Mouse (Mus musculus) urinary bladder, postnatal 10 days (tissue): ENCODE data around the gene Igsf8.

Experiments used
- DNase-seq: peaks from one replicate; pipeline ENCODE4 v3.0.0; 2022; ENCODE audit warnings: low spot score

Igsf8 gene

GRCm38 (mm10) chr1:172273386-172273785, 11.9 kb downstream of the Igsf8 start:
- DNase-seq: no peak

DNA sequence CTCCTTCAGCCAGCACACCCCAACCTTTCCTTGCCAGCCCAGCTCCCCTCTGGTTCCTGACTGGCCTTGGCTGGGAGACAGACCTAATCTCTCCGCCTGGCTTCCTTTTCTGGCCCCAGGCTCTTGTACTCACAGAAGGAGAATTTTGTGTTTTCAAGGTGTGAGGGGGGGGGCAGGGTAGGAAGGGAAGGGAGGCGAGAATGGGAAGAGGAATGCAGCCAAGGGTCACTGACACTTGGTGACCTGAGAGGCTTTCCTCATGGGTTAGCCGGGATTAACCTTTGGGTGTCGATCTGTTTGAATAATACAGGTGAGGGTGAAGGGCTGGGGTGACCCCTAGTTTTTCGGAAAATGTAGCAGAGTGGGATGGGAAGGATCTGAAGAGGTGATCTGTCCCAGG, 12.7 kb downstream of the Igsf8 start:
- no peak for DNase-seq

GRCm38 (mm10) chr1:172274547-172274946, 13.1 kb downstream of the Igsf8 start:
- DNase-seq: no peak

DNA sequence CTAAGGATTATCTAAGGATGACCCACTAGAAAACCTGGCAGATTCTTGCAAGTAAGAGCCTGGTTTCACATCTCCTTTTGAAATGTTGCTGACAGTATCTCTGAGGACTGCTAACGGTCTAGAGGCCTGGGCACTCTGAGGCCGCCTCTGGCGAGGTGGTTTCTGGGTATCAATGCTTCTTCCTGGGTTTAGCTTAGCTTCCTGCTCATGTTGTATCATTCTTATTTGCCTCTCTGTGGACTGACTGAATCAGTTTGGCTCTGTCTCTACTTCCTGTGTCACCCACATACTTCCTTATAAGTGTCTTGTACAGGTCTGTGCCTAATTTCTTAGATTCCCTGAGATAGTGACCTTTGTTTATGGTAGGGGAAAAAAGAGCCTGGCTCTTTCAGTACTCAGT, 15.7 kb downstream of the Igsf8 start:
- DNase-seq: no peak

DNA sequence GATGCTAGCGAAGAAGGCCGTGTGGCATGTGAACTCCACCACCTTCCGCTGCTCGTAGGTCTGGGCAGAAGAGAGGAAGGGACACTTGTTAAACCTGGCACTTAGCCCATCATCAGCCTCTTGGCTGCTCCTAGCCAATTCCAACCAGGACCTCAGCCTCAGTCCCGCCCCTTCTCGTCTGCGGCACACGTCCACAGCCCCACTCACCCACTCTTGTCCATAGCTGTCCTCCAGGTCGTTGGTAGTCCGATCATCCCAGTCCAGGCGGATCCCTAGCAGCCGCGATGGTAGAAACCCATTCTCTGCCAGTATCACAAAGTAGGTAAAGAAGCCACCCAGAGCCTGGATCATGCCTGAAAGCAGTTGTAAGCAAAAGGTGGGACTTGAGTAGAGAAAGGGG, 16.9 kb downstream of the Igsf8 start:
- no peak for DNase-seq

GRCm38 (mm10) chr1:172279768-172280509, 18.5 kb downstream of the Igsf8 start:
- DNase-seq: no peak

DNA sequence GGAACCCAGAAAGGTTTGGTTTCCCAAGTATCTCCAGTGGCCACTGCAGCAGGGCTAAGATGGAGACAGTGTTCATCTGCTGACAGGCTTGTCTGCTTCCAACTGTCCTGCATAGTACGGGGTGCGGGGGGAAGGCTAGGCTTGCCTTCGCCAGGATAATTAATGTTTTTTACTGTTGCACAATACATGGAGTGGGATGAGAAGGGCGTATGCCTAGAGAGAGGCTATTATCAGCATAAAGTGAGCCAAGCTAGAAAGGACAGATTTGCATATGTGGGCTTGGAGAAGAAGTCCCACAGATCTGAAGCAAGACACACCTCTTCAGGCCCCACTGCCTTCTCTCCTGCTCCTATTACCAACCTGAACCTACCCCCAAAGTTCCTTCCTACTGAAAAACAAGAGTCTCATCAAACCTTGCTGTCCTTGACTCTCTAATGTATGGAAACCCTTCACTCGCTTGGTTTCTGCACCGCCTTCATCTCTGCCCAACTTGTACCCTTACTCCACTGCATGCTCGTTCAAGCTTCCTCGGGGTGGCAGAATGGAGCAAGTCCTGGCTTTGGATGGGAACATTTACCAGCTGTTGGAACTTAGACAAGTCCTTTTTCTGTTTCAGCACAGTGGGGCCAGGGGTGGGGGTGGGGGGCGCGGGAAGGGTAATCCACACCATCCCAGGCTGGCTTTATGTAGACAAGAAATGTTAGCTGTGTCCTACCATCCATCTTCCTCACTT, 20.2 kb downstream of the Igsf8 start:
- DNase-seq: no peak

DNA sequence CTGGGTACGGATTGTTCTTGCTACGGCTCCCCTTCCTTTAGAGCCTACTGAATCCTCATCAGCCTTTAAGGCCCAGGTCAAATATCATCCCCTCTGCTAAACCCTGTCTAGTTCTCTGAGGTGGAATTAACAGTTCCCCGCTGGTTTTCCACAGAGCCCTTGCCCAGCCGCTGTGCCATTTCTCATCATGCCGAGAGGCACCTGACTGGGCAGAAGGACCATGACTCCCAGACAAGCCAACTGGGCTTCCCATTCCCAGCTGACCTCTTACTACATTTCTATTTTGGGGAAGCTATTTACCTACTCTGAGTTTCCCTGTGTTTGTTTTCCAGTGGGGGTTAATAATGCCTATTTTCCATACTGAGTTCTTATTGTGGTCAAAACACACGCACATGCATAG, 21.6 kb downstream of the Igsf8 start:
- DNase-seq: no peak

DNA sequence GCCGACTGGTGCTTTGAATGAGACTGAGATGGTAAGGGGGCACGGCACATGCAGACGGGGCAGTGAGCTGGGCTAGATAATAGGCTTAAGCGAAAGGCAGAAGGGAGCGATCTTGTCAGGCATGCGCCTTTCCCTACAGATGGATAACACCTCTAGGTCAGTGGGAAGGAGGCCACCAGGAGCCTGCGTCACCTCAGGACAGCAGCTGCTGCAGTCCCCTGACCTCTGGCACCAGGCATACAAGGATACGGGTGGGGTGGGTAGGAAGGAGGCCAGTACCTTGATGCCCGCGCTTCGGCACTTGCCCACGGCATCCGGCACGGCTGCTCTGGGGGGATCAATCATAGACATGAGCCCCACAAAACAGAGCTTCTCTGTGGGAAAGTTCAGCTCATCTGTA, 22.8 kb downstream of the Igsf8 start:
- DNase-seq: no peak

DNA sequence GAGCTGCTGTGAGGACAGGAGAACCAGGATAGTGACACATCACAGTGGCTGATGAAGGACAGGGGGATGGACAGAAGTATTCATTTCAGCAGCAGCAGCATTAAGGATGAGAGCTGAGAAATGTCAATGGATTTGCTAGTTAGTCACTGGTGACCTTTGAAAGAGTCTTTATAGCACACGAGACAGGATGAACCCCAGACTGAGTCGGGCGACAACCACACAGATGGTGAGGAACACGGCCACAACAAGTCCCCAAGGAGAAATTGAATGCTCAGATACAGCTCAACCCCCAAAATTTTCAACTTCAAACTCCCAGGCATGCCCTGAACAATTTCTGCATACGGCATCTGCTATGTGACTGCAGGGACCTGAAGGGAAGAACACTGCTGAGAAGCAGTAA, 25.3 kb downstream of the Igsf8 start:
- no peak for DNase-seq

GRCm38 (mm10) chr1:172288900-172289616, 27.6 kb downstream of the Igsf8 start:
- DNase-seq: no peak

- DNase-seq: no peak
Observed at GRCm38 (mm10) chr1:172289617-172289946, 28.1 kb downstream of the Igsf8 start.

GRCm38 (mm10) chr1:172292880-172293279, 31.4 kb downstream of the Igsf8 start:
- DNase-seq: no peak

GRCm38 (mm10) chr1:172293449-172293848, 32.0 kb downstream of the Igsf8 start:
- no peak for DNase-seq

- no peak for DNase-seq
Observed at GRCm38 (mm10) chr1:172295751-172296197, 34.3 kb downstream of the Igsf8 start.

DNA sequence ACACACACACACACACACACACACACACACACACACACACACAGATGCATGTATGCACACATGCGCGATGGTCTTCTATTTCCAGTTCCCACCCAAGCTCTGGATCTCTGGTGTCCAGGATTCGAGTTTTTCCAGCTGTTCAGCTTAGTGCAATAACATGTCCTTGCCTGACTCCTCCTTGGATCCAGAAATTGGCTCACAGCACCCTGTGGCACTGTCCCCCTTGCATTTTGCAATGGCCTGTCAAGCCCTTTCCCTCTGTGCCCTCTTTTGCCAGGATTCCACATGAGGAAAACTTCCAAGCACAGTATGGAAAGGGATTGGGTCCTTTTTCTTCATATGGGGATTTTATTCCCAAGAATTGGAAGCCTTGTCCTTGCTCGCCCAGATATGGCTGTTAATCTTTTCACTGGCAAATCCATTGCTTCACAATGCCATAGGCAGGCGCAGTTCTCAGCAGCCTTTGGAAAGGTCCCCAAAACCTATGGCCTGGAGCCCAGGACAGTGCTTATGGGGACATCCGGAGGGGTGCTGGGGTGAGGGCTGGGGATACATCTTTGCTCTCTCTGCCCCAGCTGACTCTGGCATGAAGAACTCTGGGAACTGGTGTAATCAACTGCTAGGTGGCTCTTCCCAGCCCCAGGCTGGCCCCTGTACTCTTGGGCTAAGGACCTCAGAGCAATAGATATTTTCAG, 35.5 kb downstream of the Igsf8 start:
- DNase-seq: no peak

GRCm38 (mm10) chr1:172297611-172298537, 36.4 kb downstream of the Igsf8 start, which contains the start of gene Atp1a2:
Gene Atp1a2, minus strand, starts transcription at chr1:172298064.
- no peak for DNase-seq

DNA sequence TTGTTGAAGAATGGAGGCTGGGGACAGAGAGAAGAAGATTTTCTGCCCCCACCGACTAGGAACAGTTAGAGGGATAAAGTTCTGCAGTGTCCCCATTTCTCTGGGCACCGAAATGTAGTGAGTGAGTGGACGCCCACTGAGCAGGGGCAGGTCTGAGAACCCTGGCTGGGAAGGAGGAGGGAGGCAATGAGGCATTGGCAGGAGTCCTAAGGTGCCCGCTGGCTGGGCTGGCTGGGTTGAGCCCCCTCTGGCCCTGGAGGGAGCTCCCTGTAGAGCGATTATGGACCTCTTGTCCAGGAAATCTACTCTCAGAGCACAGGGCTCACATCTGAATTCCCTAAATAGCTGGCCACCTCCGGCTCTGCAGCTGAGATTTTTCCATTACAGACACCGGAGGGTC, 38.1 kb downstream of the Igsf8 start:
- DNase-seq: no peak

DNA sequence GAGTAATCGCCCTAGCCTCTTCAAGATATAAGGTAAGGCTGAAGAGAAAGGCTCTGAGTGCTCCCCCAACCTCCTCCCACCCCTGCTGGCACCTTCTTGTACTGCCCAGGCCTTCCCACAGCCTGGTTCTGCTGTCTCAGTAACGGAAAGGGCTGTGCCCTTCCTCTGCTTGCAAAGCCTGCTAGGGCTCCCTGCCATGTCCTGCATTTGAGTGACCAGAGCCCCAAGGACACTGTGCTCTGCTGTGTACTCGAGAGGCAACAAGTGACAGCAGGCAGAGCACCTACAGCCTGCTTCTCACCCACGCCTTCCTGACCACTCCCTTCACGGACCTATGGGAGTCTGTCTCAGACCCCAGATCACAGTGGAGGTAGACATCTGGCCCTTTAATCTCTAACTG, 38.8 kb downstream of the Igsf8 start:
- DNase-seq: no peak

- DNase-seq: no peak
Observed at GRCm38 (mm10) chr1:172301180-172301579, 39.7 kb downstream of the Igsf8 start.

DNA sequence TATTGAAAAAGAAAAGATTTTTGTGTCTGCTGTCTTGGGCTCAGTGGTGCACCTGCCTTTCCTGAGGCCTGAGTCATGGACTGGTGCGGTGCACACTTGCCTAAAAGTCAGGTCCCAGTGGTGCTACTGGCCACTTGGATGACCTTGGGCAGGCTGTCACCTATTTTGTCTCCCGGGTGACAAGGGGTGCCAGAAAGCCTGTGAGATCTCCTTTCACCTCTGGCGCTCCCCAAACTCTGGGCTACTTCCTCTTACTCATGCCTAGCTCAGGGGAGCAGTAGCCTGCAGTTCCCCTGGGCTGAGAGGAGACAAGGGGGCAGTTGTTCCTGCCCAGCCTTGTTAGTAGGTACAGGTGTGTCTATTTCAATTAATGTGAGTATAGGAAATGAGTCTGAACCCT, 40.9 kb downstream of the Igsf8 start:
- no peak for DNase-seq
